Mouse (Mus musculus): Measurements from ENCODE around the gene Cops7b.

GRCm38 (mm10) chr1:86595315-86595714, 12.6 kb downstream of the Cops7b start:
- TF ChIP-seq CTCF (IDR thresholded peaks at IDR 0.05; ENCODE audit: low read depth, low read length) (no peak), TAL1 (conservative IDR thresholded peaks at IDR 0.05; ENCODE audit: low read depth, low read length) (no peak)
